Mouse (Mus musculus) embryo, embryonic 11 days (tissue): ENCODE measurements around the gene Fam185a.
A peak's percentile ranks its signal among the peaks of the same experiment; 100 is the strongest.

ENCODE experiments used
- DNase-seq: peaks from one replicate; pipeline ENCODE4 v3.0.0-alpha.2; 2015

Fam185a gene

DNA sequence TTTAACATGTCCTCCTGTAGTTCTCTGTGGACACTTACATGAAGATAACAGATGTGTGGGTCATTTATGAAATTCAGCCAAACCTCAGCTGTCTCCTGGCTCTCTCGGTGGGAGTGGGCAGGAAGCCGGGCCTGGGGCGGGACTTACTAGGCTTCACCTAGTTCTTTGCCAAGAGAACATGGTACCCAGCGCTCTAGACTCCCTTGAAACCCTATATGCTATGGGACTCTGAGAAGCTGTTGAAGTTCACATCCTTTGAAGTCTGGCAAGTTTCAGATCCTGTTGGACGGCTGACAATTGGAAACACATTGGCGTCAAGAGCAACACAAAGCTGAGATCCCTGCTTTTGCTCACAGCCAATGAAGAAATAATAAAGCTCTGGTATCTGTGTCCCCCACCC, 71.6 kb downstream of the Fam185a start:
- DNase-seq: peak; percentile 39

DNA sequence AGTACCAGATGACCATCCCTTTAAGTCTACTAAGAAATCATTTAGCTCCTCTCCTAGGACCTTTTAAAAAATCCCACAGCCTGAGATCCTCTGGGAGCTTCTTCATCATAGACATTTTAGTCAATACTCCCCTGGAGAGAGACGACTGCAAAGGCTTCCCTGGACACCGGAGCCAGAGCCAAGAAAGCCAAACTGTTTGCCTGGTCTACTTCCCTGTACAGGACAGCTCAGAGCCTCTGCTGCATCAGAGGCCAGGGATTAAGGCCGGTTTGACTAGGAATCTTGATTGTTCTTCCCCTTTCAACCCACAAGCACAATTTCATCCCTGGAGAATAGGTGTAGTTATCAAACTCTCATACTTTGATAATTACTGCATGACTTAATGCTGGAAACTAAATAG, 72.1 kb downstream of the Fam185a start:
- DNase-seq: no peak

DNA sequence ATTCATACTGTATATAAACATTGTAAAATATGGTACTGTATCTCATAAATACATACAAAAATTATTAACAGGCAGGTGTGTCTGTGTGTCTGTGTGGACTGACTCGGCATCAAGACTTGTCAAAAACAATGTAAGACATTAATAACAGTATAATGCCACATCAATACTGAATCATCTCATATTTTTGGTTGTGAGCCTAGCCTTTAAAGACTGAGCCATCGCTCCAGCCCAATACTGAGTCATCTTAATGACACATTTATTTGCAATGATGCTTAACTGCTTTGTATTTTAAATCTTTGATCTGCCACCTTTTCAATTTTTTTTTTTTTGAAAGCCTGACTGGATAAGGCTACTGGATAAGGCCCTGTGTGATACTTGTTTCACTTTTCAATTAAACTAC, 73.7 kb downstream of the Fam185a start:
- DNase-seq: no peak

GRCm38 (mm10) chr5:21498925-21499324, 74.2 kb downstream of the Fam185a start:
- DNase-seq: no peak

- DNase-seq: no peak
Observed at GRCm38 (mm10) chr5:21500133-21500532, 75.4 kb downstream of the Fam185a start.

DNA sequence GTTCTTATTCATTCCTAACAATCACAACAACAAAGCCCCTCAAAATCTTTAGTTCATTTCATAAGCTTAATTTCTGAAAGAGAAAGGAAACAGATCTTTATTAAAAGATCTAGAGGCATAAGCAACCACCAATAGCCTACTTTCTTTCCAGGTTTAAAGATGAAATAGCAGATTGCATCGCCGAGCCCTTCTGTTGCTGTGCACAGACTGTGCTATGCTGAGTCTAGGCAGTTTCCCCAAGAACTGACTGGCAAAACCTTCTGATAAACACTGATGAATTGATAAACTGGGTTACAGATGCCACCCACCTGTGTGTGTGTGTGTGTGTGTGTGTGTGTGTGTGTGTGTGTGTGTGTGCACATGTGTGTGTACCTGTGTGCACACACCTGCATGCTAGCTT, 76.2 kb downstream of the Fam185a start:
- DNase-seq: no peak

- DNase-seq: no peak
Observed at GRCm38 (mm10) chr5:21502936-21503610, 78.3 kb downstream of the Fam185a start.

- DNase-seq: no peak
Observed at GRCm38 (mm10) chr5:21505159-21505558, 80.4 kb downstream of the Fam185a start.

DNA sequence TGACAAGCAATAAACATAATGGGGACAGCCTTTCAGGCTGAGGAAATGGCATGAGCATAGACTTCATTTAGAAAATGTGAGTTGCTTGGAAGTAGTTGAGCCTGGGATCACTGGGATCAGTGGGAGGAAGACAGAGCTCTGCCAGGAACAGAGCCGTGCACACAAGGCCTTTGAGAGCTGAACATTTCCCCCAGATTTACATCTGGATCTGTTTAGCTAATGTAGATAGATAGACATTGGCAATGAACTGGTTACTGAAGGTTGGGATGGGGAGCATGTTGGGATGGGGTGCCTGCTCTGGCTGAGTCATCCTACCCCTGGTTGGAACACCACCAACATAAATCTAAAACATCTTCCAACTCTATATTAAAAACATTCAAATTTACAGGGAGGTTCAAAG, 82.1 kb downstream of the Fam185a start:
- DNase-seq: no peak

DNA sequence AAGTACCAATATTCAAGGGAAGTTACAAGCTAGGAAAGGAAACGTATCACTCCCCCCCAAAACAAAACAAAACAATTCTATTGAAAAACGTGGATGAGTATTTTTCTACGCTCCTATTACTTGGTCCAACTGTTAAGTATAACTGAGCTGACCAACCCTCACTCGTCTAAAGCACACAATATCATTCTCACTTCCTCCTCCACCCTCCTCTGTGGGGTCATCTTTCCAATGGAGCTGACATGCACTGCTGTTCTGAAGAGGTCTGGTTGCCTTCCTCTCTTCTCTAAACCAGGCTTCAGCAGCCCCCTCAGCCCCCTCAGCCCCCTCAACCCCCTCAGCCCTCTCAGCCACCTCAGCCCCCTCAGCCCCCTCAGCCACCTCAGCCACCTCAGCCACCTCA, 85.0 kb downstream of the Fam185a start:
- DNase-seq: no peak

GRCm38 (mm10) chr5:21513363-21513762, 88.6 kb downstream of the Fam185a start:
- no peak for DNase-seq

- no peak for DNase-seq
Observed at GRCm38 (mm10) chr5:21517562-21517961, 92.8 kb downstream of the Fam185a start.

DNA sequence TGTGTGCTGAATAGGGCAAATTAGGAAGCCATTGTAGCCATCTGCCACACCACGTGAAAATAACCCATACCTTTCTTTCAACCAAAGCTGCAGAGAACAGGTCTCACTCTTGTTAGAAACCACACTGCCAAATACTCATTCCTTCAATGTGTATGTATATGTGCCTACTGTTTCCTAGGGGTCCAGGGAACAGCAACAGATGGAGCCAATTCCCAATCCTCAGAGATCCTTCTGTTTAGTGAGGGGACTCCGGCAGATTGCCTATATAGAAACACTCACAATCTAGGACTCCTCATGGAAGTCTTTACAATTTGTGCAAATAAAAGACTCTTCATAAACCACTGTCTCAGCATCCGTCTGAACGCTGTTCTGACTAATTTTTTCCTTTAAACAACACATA, 93.4 kb downstream of the Fam185a start:
- DNase-seq: no peak

- DNase-seq: no peak
Observed at GRCm38 (mm10) chr5:21519166-21519565, 94.4 kb downstream of the Fam185a start.

DNA sequence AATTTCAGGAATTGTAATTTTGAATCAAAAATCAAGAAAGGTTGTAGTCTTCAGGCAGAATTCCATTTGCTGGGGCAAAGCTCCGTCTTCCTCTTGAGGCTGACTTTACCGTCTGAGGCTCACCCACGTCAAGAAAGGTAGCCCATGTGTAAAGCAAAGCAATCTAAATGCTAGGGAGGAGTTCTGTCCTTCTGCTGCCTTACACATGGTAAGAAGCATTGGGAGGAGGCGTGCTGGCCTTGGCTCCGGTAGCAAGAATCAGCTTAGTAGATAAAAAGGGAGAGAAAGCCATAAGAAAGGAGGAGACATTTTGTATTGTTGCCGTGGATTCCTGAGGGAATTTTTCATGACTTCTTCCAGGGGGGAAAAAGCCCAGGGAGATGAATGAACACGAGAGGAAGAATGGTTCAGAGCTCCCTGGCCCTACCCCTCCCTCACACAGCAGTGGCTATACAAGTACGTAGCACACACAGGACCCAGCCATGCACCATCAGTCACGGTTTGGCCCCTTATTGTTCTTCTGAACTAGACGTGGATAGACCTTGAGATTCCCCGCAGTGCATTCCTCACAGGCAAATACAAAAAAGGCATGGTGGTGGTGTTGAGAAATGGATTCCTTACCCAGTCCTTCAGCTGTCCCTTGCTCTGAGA, 102.2 kb downstream of the Fam185a start:
- peak; percentile 47 for DNase-seq

DNA sequence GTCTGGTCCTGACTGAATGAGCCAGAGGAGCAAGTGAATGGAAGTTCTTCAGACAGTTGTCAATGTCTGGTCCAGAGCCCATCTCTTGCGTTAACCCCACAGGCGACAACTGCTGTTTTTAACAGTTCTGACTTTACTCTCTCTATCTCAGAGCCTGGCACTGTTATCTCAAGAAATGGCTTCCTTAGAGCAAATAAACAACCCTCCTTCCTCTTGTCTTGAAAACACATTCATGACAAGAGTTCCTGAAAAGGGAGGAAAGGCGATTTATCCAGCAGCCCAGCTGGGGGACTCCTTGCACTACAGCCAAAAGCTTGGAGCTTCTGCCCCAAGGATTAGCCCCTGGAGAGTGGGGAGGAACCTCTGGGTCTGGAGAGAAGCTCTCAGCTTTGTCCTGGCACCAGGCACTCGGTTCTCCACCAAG, 102.7 kb downstream of the Fam185a start:
- DNase-seq: no peak

GRCm38 (mm10) chr5:21528068-21528842, 103.5 kb downstream of the Fam185a start:
- no peak for DNase-seq

DNA sequence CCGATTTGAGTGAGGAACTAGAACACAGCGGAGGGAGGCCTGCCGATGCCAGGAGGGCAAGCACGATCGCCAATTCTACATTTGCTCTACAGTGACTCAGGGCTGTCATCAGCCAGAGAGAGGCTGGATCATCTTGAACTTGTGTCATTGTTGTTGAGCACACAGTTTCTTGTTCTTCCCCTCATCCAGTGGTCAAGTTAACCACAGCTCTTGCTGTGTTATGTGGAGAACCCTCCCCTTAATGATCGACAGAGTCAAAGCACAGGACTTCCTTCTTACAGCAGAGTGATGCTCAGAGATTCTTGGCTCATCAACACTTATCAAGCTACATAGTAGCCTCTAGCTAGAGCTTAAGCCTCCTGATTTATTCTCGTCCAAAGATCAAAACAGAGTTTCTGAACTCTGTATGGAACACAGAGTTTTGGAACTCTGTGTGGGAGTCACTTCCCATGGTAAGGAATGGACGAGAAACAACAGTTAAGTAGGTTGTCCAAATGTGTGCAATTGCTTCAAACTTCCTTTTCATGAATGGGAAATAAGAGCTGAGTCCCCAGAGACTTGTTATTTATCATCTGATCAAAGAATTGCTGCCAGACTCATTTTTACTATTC, 104.5 kb downstream of the Fam185a start:
- DNase-seq: no peak
